Mouse (Mus musculus) liver, postnatal 0 days (tissue): ENCODE measurements around the gene Bbof1. TPM values are rescaled to one million over a fixed set of nuclear protein-coding genes. Genes with fewer than 3 reads are reported as not detected.
A peak's percentile ranks its signal among the peaks of the same experiment; 100 is the strongest.

Experiments used
- ATAC-seq: fragments of 200-750 bp; cut with Nextera tagmentation; 2 replicates; pipeline ENCODE4 v1.8.0; 2017; ENCODE audit warnings: mild to moderate bottlenecking, moderate library complexity
- DNase-seq: peaks from one replicate; pipeline ENCODE4 v3.0.0-alpha.2; 2016
- H3K27ac ChIP-seq: fragments of 300-500 bp; sonication (generic); 2 replicates; pipeline ENCODE4 v1.5.1; 2014; ENCODE audit warnings: antibody characterized with exemption, moderate library complexity, mild to moderate bottlenecking, low read depth
- H3K27me3 ChIP-seq: fragments of 300-500 bp; sonication (generic); 2 replicates; pipeline ENCODE4 v1.6.1; 2014; ENCODE audit warnings: low read length, control low read depth, mixed read lengths; ENCODE audit not compliant: insufficient read depth
- H3K36me3 ChIP-seq: fragments of 300-500 bp; sonication (generic); replicated peaks from 2 replicates; pipeline ENCODE4 v1.6.1; 2014; ENCODE audit warnings: mild to moderate bottlenecking, control low read depth, low read length, moderate library complexity, mixed read lengths; ENCODE audit not compliant: insufficient read depth
- H3K4me1 ChIP-seq: fragments of 300-500 bp; sonication (generic); 2 replicates; pipeline ENCODE4 v1.6.1; 2014; ENCODE audit warnings: antibody characterized with exemption, mild to moderate bottlenecking, control low read depth; ENCODE audit not compliant: insufficient read depth
- H3K4me2 ChIP-seq: fragments of 300-500 bp; sonication (generic); 2 replicates; pipeline ENCODE4 v1.6.1; 2014; ENCODE audit warnings: low read depth, mild to moderate bottlenecking, low read length, moderate library complexity, mixed read lengths
- H3K4me3 ChIP-seq: fragments of 300-500 bp; sonication (generic); 2 replicates; pipeline ENCODE4 v1.5.1; 2014; ENCODE audit warnings: low read depth, low read length
- H3K9ac ChIP-seq: fragments of 300-500 bp; sonication (generic); replicated peaks from 2 replicates; pipeline ENCODE4 v1.6.1; 2014; ENCODE audit warnings: mild to moderate bottlenecking, moderate library complexity
- H3K9me3 ChIP-seq: fragments of 300-500 bp; sonication (generic); 2 replicates; pipeline ENCODE4 v1.6.1; 2016; ENCODE audit warnings: mild to moderate bottlenecking, control low read depth, low read length, mixed read lengths
- CTCF ChIP-seq: sonication (generic); IDR thresholded peaks from 2 replicates; pipeline ENCODE4 v1.5.1; 2016; ENCODE audit warnings: antibody characterized with exemption, low read depth
- EP300 ChIP-seq: IDR thresholded peaks from 2 replicates; pipeline ENCODE4 v1.6.1; 2016; ENCODE audit warnings: antibody characterized with exemption, low read depth, mild to moderate bottlenecking
- WGBS: fragments of 180-500 bp; shearing (Covaris S2); extraction: QIAGEN DNeasy Blood & Tissue Kit; methylation state at CpG from one replicate; pipeline ENCODE4 v1.1.7; 2014; ENCODE audit not compliant: insufficient replicate concordance; 5-methylcytosine and 5-hydroxymethylcytosine counted together
- polyA plus RNA-seq: library from polyadenylated mRNA; unstranded; fragments of >200 nt; fragmentation: Nextera tagmentation; extraction: Ambion mirVana; gene quantifications from 2 replicates; pipeline ENCODE4 v1.2.1, GENCODE M21; 2015

Bbof1 gene
- polyA plus RNA-seq, 1 experiment from 2014 or later: 0.34 TPM

DNA sequence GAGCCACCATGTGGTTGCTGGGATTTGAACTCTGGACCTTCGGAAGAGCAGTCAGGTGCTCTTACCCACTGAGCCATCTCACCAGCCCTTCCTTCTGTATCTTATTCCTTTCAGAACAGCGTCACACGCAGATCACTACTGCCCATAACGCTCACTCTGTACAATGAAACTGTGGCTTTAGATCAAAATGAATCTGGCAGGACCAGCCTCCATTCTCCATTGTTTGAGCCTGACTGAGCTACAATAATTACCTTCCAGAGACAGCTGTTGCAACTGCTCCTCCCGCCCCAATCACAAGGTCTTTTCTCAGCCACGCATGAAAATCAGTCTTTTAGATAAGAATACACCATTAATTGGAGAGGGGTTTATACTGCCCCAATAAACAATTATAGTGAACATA, 4.3 kb upstream of the Bbof1 start:
- H3K27me3 ChIP-seq: no peaks in the 10 kb centered on the region
- no peak overlapping the region for H3K4me2 ChIP-seq
- no peak overlapping the region for H3K9ac ChIP-seq
- no peaks in the 10 kb centered on the region for H3K36me3 ChIP-seq
- H3K9me3 ChIP-seq: no peaks in the 10 kb centered on the region
- no peak for ATAC-seq
- TF ChIP-seq EP300 (no peak), CTCF (no peak)
- no peak overlapping the region for H3K27ac ChIP-seq
- peaks cover 15% of the 10 kb centered on the region for H3K4me1 ChIP-seq
- no peak for DNase-seq
- WGBS: 88% methylated on average over 6 of the region's 6 CpGs
- H3K4me3 ChIP-seq: no peak overlapping the region

DNA sequence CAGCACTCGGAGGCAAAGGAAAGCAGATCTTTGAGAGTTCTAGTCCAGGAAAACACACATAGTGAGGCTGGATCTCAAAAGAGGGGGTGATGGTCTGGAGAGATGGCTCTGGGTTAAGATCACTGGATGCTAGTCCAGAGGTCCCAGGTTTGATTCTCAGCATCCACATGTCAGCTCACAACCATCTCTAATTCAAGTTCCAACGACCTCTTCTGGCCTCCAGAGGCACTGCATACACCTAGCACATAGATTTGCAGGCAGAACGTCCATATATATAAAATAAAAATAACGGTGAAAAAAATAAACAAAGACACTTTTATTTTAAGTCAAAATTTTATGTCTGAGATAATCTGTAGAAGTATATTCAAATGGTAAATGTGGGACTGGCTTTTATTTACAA, 1.6 kb upstream of the Bbof1 start:
- Histone ChIP-seq H3K4me1 (peaks cover 11% of the 10 kb centered on the region), H3K36me3 (no peaks in the 10 kb centered on the region), H3K9me3 (no peaks in the 10 kb centered on the region), H3K4me2 (no peak overlapping the region), H3K27ac (no peak overlapping the region), H3K9ac (no peak overlapping the region), H3K27me3 (no peaks in the 10 kb centered on the region), H3K4me3 (no peak overlapping the region)
- WGBS: 59% methylated on average over 4 of the region's 4 CpGs
- TF ChIP-seq EP300: no peak
- no peak for TF ChIP-seq CTCF
- DNase-seq (no peak), ATAC-seq (no peak)

DNA sequence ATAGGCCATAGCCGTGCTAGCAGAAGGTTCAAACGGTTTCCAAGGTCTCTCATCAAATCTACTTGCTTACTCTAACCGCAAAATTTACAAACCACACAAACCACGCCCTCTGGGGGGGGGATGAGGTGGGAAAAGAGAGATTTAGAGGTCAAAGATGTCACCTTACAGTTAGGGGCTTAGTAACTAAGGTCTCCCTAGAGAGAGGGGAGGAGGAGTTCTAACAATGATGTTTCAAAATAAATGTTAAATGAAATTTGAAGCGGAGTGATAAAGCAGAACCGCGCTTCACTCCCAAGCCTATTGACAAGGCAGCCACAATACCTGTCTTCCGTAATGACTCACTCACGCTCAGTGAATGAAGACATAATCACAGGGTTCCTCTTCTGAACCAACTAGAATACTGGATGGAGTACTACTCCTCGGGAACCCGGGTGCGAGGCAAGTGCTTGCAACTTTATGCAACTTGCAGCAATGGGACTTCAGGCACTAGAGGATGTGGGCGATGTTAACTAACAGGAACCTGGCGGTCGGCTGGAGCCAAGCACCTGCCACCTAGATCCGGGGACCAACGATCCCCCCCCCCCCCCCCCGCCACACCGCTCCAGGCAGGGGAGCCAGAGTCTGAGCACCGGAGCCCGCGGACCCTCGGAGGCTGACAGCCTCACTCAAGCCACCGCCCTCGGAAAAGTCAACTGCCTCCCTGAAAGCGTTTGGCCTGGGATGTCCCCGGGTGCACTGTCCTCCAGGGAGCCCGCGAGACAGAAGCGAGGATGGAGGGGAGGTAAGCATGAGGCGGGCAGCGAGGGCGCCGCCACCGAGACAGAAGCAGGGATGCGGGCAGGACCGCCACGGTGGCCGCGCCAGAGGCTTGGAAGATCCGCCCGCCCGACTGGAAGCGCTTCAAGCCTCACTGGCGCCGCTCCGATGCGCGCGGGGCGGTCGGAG, 725 bp upstream of the Bbof1 start:
- ATAC-seq: peak; percentile 66
- Histone ChIP-seq H3K36me3 (no peaks in the 10 kb centered on the region), H3K9ac (peak overlapping the region; percentile 80), H3K4me3 (peak overlapping the region; percentile 76), H3K4me1 (peaks cover 11% of the 10 kb centered on the region), H3K9me3 (no peaks in the 10 kb centered on the region), H3K4me2 (peak overlapping the region; percentile 96), H3K27ac (peak overlapping the region; percentile 93), H3K27me3 (no peaks in the 10 kb centered on the region)
- peak; percentile 67 for DNase-seq
- WGBS: 1% methylated on average over 45 of the region's 52 CpGs
- TF ChIP-seq CTCF (0 out of 2 replicates have a peak, but pooled peaks have one; percentile 8), EP300 (no peak)

DNA sequence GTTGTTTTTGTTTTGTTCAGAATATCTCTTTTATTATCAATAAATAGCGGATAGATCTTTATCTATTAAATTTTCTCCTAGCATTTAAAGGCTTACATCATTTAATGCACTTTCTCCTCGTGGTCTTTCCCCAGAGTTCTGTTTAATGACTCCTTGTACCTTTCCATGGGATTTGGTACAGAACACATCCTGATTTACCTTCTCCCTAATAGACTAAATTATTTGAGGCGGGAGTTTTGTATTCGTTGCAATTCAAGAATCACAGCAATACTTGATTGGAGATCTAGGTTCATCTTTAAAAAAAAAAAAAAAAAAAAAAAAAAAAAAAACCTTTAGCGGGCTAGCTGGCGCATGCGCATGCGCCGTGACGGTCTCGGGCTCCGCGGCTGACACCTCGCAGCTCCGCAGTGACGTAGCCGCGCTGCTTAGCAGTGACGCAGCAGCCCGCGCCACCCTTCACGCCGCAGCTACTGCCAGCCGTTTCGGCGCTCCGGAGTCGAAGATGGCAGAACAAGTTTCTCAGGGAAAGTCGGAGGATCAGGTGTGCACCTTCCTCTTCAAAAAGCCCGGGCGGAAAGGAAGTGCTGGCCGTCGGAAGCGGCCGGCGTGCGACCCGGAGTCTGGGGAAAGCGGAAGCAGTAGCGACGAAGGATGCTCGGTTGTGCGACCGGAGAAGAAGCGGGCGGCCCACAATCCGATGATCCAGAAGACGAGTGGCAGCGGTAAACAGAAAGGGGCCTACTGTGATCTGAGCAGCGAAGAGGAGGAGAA, 8.1 kb downstream of the Bbof1 start, which contains the start of gene Rnf113a2:
TSS of gene Rnf113a2 (plus strand) at position 363 of the 771 bp plus-strand sequence.
- DNase-seq (peak; percentile 90), ATAC-seq (peak; percentile 97)
- no peaks in the 10 kb centered on the region for H3K36me3 ChIP-seq
- peak within 1 kb of the TSS; percentile 77 for H3K4me3 ChIP-seq
- peak within 1 kb of the TSS; percentile 83 for H3K9ac ChIP-seq
- H3K9me3 ChIP-seq: no peaks in the 10 kb centered on the region
- peak within 1 kb of the TSS; percentile 90 for H3K27ac ChIP-seq
- no peaks in the 10 kb centered on the region for H3K27me3 ChIP-seq
- H3K4me2 ChIP-seq: peak within 1 kb of the TSS; percentile 89
- peaks cover 8% of the 10 kb centered on the region for H3K4me1 ChIP-seq
- WGBS: 3% methylated on average over 50 of the region's 50 CpGs
- TF ChIP-seq CTCF (no peak), EP300 (no peak)

DNA sequence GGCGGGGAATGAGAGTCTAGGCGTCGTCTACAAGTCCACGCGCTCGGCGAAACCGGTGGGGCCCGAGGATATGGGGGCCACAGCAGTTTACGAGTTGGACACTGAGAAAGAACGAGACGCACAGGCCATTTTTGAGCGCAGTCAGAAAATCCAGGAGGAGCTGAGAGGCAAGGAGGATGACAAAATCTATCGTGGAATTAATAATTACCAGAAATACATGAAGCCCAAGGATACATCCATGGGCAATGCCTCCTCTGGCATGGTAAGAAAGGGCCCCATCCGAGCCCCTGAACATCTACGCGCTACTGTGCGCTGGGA, 8.7 kb downstream of the Bbof1 start:
- ATAC-seq (no peak), DNase-seq (no peak)
- WGBS: 36% methylated on average over 18 of the region's 18 CpGs
- no peak for TF ChIP-seq EP300
- TF ChIP-seq CTCF: no peak
- Histone ChIP-seq H3K27ac (peak overlapping the region; percentile 90), H3K4me1 (peaks cover 8% of the 10 kb centered on the region), H3K9ac (peak overlapping the region; percentile 83), H3K27me3 (no peaks in the 10 kb centered on the region), H3K4me3 (peak overlapping the region; percentile 77), H3K4me2 (peak overlapping the region; percentile 89), H3K36me3 (no peaks in the 10 kb centered on the region), H3K9me3 (no peaks in the 10 kb centered on the region)

DNA sequence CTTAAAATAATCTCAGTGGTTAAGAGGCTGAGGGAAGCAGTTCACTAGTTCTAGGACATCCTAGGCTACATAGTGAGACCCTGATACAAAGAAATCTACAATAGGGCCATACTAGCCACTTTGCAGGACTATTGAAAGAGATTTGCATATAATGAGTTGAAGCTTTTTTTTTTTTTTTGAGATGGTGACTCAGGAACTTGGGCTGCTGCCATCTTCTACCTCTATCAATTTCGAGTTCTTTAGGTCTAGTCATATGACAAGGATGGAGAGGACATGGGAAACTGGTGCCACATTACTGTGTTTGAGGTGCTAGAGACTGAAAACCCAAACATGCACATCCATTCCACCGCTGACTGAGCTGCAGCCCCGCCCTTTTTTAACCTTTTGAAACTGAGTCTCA, 15.1 kb downstream of the Bbof1 start:
- Histone ChIP-seq H3K4me1 (no peaks in the 10 kb centered on the region), H3K9ac (no peak overlapping the region), H3K36me3 (no peaks in the 10 kb centered on the region), H3K4me3 (no peak overlapping the region), H3K4me2 (no peak overlapping the region), H3K27me3 (no peaks in the 10 kb centered on the region), H3K9me3 (no peaks in the 10 kb centered on the region), H3K27ac (no peak overlapping the region)
- WGBS: 53% methylated on average over 3 of the region's 3 CpGs
- no peak for ATAC-seq
- DNase-seq: no peak
- TF ChIP-seq CTCF (no peak), EP300 (no peak)
